Mouse (Mus musculus): Measurements from ENCODE around the gene Dnah12.

DNA sequence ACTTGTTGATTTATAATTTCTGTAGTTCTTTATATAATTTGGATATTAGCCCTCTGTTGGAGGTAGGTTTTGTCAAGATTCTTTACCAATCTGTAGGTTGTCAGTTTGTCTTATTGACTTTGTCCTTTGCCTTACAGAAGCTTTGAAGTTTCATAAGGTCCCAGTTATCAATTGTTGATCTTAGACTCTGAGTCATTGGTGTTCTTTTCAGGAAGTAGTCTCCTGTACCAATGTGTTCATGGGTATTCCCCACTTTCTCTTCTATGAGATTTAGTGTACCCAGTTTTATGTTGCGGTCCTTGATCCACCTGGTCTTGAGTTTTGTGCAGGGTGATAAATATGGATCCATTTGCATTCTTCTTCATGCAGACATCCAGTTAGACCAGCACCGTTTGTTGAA is 101.4 kb downstream of the Dnah12 start:
- TF ChIP-seq POLR2A (IDR thresholded peaks at IDR 0.05; ENCODE audit: borderline replicate concordance, low read depth, low read length) (no peak), CTCF (IDR thresholded peaks at IDR 0.05; ENCODE audit: low read depth, low read length) (no peak)

All from bone marrow macrophage, adult 2 months (primary cell).